Mouse (Mus musculus) frontal cortex, postnatal 10 days (tissue): ENCODE results near the gene H1f0.

Experiments
- DNase-seq, 2 experiments: peaks; one replicate each; pipeline ENCODE4 v3.0.0; 2022; ENCODE audit warnings: low spot score in 2 of 2, mixed read lengths in 1 of 2

Gene H1f0

DNA sequence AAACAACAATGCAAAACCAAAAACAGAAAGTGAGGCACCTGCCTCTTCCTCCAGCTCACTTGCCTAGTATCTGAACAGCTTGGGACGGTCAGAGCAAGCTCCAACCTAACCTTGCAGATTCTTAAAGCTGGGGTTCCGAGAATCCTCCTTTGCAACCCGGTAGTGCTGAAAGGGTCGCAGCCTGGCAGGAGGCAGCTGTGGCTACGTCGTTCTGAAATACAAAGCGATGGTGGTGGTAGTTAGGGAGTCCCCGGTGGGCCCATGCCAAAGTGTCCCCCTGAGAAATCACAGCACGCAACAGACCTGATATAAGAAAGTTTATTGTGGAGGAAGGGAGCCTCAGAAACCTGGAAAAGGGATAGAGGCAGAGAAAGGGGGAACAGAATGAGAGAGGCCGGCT, 10.1 kb downstream of the H1f0 start:
- DNase-seq = no peak

DNA sequence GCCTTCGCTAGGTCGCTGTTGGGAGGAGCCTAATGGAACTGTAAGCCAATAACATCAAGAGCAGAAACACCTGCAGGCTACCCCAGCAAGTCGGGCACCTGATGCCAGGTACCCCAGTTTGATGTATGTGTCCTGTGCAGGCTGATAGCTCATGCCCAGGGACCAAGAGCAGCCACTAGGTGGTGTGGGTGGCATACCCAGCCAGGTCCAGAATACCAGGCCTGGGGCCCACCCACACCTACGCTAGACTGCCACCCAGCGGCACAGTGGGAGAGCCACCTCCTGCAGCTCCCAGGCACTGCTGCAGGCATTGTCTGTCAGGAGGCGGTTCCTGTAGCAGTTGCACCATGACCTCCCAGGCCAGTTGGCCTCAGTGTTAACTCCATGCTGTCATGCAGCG, 10.6 kb downstream of the H1f0 start:
- DNase-seq = peak in 1 of 2 experiments; percentile 48

DNA sequence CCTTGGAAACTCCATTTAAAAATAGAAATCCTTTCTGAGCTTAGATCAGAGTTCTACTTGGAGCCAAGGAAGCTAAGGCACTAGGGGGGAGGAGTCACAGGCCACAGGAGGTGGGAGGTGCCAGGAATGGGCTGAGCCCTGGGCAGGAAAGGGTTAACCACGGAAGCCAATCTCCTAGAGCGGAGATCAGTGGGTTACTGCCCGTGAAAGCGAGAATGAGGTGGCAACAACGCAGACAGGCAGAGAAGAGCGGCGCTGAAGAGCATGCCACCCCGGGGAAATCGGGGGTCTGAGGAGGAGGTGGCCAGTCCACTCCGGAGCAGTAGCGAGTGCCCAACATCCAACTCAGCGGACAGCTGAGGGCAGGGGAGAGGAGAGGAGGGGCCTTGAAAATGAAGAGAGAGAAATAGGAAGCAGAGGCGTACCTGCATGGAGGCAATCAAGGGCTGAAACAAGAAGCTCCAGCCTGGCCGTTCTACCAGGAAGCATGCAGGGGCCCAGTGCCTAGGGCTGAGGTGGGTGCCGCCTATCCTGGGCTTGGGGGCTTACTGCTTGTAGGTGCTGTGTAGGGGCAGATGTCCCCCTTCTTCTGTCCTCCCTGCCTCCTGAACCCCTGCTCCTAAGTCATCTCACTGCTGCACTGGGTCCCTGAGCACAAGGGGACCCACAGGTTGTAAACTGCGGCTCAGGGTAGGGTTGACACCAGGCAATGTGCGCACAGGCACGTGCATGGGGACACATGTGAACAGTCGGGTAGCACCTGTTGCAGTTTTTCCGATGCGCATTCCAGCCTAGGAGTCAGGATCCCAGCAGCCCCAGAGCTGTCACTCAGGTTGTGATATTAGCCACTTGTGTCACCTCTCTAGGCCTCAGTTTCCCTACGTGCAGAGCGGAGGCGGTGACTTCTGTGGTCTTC, 12.5 kb downstream of the H1f0 start:
- DNase-seq = no peak

GRCm38 (mm10) chr15:79041585-79041984, 13.3 kb downstream of the H1f0 start, which contains the start of gene Galr3:
Gene Galr3 (plus strand): TSS chr15:79041885.
- no peak for DNase-seq

DNA sequence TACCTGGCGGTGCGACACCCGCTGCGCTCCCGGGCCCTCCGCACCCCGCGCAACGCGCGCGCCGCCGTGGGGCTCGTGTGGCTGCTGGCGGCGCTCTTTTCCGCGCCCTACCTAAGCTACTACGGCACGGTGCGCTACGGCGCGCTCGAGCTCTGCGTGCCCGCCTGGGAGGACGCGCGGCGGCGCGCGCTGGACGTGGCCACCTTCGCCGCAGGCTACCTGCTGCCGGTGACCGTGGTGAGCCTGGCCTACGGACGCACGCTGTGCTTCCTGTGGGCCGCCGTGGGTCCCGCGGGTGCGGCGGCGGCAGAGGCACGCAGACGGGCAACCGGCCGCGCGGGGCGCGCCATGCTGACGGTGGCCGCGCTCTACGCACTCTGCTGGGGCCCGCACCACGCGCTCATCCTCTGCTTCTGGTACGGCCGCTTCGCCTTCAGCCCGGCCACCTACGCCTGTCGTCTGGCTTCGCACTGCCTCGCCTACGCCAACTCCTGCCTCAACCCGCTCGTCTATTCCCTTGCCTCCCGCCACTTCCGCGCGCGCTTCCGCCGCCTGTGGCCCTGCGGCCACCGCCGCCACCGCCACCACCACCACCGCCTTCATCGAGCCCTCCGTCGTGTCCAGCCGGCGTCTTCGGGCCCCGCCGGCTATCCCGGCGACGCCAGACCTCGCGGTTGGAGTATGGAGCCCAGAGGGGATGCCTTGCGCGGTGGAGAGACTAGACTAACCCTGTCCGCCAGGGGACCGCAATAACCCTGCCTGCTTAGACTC, 14.7 kb downstream of the H1f0 start:
- peak in 1 of 2 experiments; percentile 44 for DNase-seq

DNA sequence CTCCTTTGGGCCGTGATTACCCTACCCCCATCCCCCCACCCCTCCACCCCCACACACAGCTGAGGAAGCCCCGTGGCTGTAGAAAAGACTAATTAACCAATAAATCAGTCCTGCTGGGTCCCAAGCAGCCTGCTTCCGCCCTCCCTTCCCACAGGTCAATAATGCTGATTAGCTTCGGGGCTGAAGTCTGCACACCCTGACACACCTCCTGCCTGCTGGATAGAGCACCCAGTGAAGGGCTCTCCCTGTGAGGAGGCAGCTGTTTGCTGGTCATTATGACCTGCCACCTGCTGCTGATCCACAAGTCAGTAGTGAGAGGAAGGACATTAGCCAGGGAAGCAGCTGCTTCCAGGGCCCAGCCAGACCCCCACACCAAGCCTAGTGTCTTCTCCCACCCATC, 16.6 kb downstream of the H1f0 start:
- no peak for DNase-seq

- no peak for DNase-seq
Measured at GRCm38 (mm10) chr15:79048186-79048585, 19.9 kb downstream of the H1f0 start.

- DNase-seq = no peak
Measured at GRCm38 (mm10) chr15:79050160-79050845, 22.1 kb downstream of the H1f0 start.

DNA sequence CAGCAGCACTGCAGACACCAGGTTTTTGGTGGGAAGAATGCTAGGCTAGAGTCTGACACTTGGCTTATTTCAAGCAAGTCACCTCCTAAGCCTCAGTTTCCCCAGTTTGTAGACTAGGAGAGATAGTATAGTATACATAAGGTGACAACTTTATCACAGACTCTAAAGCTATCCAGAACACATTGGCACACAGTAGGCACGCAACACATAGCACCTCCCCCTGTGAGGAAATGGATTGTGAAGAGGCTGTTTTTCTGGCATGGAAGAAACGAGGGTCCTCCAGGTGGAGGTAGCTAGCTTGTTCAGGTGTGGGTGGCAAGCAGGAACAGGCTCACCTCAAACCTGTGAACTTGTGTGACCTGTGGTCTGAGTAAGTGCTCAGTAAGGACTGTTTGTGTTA, 22.7 kb downstream of the H1f0 start:
- no peak for DNase-seq

DNA sequence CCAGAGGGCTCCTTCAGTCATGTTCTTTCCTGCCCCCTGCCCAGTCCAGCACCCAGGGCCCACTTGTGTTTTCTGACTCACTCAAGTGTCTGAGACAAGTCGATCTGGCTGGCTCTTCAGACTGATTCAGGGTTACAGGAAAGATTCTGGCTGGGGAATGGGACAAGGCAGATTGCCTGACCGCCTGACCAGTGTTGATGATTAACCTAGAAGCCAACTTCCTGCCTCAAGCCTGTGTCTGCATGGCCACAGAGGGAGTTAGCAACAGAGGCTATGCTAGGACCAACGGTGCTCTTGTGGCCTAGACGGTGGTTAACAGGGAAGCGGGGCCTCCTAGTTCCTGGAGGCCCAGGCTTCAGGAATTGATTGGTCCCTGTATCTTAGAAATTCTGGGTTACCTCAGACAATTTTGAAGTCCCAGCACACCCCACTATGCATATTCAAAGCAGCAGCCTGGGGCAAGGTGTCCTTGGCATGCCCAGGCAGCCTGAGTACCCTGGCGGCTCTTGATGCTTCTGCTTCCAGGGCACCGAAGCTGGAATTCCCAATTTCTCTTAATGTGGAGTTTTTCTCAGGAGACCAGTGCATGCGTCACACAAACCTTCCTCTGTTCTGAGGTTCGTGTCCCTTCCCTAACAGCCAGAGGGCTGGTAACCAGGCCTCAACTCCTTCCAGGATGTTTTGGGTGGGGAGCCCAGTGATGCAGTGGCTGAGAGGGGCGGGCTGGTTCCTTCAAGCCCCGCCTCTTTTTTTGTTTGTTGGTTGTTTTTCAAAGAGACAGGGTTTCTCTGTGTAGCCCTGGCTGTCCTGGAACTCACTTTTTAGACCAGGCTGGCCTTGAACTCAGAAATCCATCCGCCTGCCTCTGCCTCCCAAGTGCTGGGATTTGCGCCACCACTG, 23.5 kb downstream of the H1f0 start:
- DNase-seq = no peak

DNA sequence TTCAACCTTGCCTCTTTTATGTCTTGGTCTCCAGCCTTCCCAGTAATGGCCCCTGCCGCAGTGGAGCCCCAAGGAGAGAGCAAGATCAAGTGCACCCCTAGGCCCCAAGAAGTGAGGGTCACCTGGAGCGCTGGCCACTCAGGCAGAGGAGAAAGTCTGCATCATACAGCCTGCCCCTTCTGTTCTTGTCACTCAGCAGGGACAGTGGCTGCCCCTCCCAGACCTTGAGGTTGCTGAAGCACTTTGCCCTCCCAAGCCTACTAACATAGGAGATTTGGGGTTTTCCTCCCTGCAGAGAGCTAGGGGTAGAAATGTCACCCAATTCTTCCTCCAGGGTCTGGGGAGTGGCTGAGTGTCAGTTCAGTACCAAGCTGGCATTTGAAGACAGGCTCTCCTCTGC, 24.1 kb downstream of the H1f0 start:
- no peak for DNase-seq

GRCm38 (mm10) chr15:79056601-79057000, 28.4 kb downstream of the H1f0 start:
- DNase-seq = no peak

DNA sequence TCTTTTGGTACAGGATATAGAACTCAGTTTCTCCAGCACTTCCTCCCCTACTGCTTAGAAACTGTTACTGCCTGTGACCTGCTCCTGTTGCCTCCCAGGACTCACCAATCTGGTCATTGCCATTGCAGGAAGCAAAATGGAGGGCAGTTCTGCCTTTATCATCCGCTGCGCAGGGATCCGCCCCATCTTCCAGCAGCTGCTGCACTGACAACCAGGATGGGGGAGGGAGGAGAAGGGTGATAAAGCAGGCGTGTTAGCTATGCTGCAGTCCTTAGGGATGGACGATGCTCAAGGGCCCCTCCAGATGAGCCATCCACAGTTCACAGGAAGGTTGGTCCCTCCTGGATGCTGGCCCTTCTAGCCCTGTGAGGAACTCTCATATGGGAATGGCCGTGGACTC, 29.6 kb downstream of the H1f0 start:
- no peak for DNase-seq

GRCm38 (mm10) chr15:79060887-79061565, 32.8 kb downstream of the H1f0 start:
- no peak for DNase-seq

DNA sequence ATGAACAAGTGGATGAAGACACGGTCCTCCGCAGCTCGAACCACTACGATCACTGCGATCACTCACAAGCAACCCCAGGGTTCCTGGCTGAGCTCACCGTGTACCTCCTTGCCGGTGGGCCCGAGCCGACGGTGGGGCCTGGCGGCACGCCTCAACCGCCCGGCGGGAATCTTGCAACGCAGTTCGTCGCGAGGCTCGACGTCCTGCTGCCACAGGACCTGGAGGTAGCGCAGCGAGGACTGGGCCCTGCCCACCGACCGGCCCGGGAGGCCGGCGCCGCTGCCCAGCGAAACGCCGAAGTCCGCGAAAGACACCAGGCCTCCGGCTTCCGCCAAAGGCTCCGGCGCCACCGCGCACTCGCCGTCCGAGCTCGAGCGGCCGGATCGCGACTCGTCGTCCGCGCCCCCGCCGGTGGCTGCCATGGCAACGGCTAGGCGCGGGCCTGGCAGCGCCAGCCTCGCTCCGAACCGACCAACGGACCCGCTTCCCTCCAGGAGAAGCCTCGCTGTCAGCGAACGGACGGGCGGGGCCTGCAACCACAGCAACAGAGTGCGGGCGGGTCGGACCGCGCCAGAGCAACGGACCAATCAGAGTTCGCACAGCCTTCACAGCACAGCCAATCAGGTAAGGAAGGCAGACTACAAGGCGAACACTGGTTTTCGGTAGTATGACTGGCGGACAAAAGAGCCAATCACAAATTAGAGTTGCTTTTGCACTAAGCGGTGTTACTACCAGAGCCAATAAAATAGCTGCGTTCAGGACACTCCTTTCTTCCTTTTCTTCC, 34.3 kb downstream of the H1f0 start, which contains the start of gene Ankrd54:
Ankrd54 (minus strand) TSS at position 518 of the 784 bp plus-strand sequence.
- DNase-seq = peak; percentile 99

GRCm38 (mm10) chr15:79063160-79063740, 35.0 kb downstream of the H1f0 start:
- DNase-seq = no peak

DNA sequence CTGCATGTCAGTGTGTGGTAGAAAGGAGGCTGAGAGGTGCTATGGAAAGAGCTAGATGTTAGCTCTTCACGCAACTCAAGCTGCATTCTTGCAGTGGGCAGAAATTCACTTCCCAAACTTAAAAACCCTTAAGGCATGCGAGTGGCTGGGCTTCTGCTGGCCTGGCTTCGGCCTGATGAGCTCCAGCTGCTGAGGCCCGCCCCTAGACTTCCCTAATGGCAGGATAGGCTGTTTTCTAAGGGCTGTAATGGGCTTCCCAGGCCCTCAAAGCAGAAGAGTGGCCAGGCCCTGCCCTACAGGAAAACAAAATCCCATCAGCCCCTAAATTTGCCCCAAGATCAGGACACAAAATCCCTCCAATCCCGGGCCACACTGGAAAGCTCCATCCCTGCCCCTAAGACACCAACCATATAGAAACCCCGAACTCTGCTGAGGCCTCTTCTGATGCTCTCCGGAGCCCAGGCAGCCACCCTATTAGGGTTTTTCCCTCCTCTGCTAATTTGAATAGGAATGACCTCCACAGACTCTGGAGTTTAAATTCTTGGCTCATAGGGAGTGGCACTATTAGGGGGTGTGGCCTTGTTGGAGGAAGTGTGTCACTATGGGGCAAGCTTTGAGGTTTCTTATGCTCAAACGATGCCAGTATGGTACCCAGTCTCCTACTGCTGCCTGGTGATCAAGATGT, 37.0 kb downstream of the H1f0 start:
- no peak for DNase-seq

DNA sequence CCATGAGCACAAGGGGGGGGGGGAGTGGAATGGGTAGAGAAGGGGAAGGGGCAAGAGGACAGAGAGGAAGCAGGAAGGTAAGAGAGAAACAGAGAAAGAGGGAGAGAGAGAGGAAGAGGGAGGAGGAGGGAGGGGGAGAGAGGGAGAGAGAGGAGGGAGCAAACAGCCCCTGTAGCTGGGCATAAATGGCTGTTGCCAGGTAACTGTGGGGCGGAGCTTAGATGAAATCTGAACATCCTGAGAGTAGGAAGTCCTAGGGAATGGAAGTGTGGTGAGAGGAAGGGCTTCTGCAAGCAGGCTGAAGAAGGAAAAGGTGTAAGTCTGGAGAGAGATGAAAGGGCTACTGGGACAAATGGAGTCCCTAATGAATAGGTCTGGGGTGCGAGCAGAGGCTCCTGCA, 38.0 kb downstream of the H1f0 start:
- no peak for DNase-seq

GRCm38 (mm10) chr15:79067631-79068030, 39.4 kb downstream of the H1f0 start:
- no peak for DNase-seq
